Mouse (Mus musculus) lung, embryonic 15.5 days (tissue): Measurements from ENCODE around the gene Lingo1. TPM values are rescaled to one million over a fixed set of nuclear protein-coding genes. Genes with fewer than 3 reads are reported as not detected.
A peak's percentile ranks its signal among the peaks of the same experiment; 100 is the strongest.

Source experiments
- ATAC-seq: fragments of 200-750 bp; cut with Nextera tagmentation; 2 replicates; pipeline ENCODE4 v1.8.0; 2017; ENCODE audit warnings: moderate number of reproducible peaks, borderline replicate concordance; ENCODE audit not compliant: low FRiP score, low TSS enrichment; ENCODE audit errors: extremely low read depth
- H3K27ac ChIP-seq: fragments of 300-500 bp; sonication (generic); 2 replicates; pipeline ENCODE4 v1.5.1; 2015; ENCODE audit warnings: moderate library complexity, mild to moderate bottlenecking, inconsistent platforms
- H3K27me3 ChIP-seq: fragments of 300-500 bp; sonication (generic); 2 replicates; pipeline ENCODE4 v1.6.1; 2015; ENCODE audit warnings: inconsistent platforms
- H3K36me3 ChIP-seq: fragments of 300-500 bp; sonication (generic); 2 replicates; pipeline ENCODE4 v1.6.1; 2015; ENCODE audit warnings: inconsistent platforms
- H3K4me1 ChIP-seq: fragments of 300-500 bp; sonication (generic); 2 replicates; pipeline ENCODE4 v1.6.1; 2015; ENCODE audit warnings: inconsistent platforms
- H3K4me2 ChIP-seq: fragments of 300-500 bp; sonication (generic); 2 replicates; pipeline ENCODE4 v1.6.1; 2015; ENCODE audit warnings: inconsistent platforms, mild to moderate bottlenecking, moderate library complexity
- H3K4me3 ChIP-seq: fragments of 300-500 bp; sonication (generic); 2 replicates; pipeline ENCODE4 v1.5.1; 2015; ENCODE audit warnings: mild to moderate bottlenecking, inconsistent platforms
- H3K9ac ChIP-seq: fragments of 300-500 bp; sonication (generic); 2 replicates; pipeline ENCODE4 v1.6.1; 2015; ENCODE audit warnings: inconsistent platforms
- H3K9me3 ChIP-seq: fragments of 300-500 bp; sonication (generic); 2 replicates; pipeline ENCODE4 v1.6.1; 2016; ENCODE audit warnings: inconsistent platforms
- WGBS: fragments of 180-500 bp; shearing (Covaris S2); methylation state at CpG from one replicate; pipeline ENCODE4 v1.1.7; 2015; 5-methylcytosine and 5-hydroxymethylcytosine counted together
- polyA plus RNA-seq: library from polyadenylated mRNA; unstranded; fragments of >200 nt; fragmentation: Nextera tagmentation; extraction: Ambion mirVana; gene quantifications from 2 replicates; pipeline ENCODE4 v1.2.1, GENCODE M21; 2015

The Lingo1 gene
- polyA plus RNA-seq, 1 experiment from 2014 or later: 4.1 TPM

DNA sequence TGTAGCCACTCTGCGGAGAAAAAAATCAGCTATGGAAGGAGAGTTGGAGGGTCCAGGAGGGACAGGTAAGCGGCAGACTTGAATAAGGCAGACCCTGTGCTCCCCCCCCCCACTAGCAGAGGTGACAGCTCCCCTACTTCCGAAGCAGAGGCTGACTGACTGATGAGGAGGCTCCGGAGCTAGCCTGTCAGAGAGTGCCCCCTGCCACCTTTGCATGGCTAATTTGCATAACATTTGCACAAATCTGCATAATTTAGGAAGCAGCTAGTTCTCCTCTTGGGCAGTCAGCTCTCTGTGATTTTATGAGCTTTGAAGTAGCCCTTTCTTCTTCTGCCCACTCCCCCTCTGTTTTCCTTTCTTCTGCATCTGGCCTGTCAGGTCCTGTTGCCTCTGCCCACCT is 216.2 kb downstream of the Lingo1 start:
- Histone ChIP-seq H3K27ac (no peak overlapping the region), H3K9ac (no peak overlapping the region), H3K4me1 (0 out of 2 replicates have a peak, but pooled peaks cover 4% of the 10 kb centered on the region), H3K4me2 (no peak overlapping the region), H3K4me3 (no peak overlapping the region), H3K27me3 (no peaks in the 10 kb centered on the region), H3K36me3 (no peaks in the 10 kb centered on the region), H3K9me3 (no peaks in the 10 kb centered on the region)
- no peak for ATAC-seq
- 19% methylated on average over 4 of the region's 4 CpGs for WGBS

DNA sequence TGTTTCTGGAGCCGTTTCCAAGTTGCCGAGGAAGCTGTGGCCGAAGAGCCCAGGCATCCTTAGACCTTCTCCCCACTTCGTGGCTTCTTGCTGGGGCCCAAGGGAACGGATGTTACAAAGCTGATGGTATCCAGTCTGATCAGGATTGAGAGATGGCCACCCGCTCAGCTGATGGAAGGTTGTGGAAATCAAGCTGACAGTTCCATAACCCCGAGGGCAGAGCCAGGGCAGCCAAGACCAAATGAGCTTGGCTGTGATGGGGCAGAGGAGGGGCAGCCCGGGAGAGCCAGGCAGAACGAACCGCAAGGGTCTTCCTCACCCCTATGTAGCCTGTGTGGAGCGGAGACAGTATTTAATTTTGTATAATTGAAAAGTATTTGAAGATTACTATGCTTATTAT is 218.9 kb downstream of the Lingo1 start:
- Histone ChIP-seq H3K4me2 (no peak overlapping the region), H3K27ac (no peak overlapping the region), H3K4me1 (peaks cover 7% of the 10 kb centered on the region; the same call in 1 of the 2 replicates), H3K4me3 (no peak overlapping the region), H3K9me3 (no peaks in the 10 kb centered on the region), H3K9ac (no peak overlapping the region), H3K27me3 (no peaks in the 10 kb centered on the region), H3K36me3 (no peaks in the 10 kb centered on the region)
- no peak for ATAC-seq
- 68% methylated on average over 11 of the region's 11 CpGs for WGBS

DNA sequence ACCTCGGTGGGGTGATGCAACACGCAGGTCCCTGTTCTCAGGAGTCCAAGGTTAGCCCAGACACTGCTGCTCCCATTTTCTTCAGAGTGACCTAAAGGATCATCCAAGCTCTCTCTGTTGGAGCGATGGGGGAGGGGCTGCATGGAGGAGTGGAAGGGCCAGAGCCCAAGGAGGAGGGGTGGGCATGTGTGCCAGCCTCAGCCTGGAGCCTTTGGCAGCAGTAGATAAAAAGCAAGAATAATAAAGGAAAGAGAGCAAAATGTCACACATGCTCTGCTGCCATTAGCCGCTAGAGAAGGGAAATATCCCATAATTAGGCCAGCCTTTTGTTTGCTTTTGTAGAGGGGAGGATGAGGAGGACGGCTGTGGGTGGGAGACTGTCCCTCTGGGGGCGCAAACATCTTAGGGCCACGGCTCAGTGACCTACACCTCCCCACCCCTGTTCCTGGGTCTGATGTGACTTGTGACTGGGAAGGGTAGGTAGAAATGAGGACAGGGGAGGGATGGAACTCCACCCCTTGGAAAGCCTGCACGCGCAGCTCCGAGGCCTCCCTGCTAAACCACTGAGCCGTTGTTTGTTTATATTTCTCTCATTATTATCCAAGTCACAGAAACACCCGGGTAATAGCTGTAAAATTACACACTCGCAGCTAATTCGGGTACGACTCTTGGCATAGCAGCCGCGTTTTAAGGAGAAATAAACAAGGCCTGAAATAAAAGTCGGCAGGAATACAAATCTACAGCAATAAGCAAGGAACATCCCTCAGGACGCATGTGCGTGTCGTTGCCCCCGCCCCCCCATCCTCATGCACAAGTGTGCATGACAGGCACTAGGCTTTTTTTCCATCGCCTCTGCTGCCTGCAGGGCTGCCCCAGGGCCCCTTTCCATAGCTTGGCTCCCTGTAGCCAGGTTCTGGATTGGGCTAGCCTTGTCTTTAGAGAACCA is 223.5 kb downstream of the Lingo1 start:
- Histone ChIP-seq H3K36me3 (no peaks in the 10 kb centered on the region), H3K27ac (no peak overlapping the region), H3K4me1 (peaks cover 7% of the 10 kb centered on the region; the same call in 1 of the 2 replicates), H3K9ac (no peak overlapping the region), H3K27me3 (no peaks in the 10 kb centered on the region), H3K4me2 (peak overlapping the region; percentile 47), H3K9me3 (no peaks in the 10 kb centered on the region), H3K4me3 (peak overlapping the region; percentile 5)
- 27% methylated on average over 23 of the region's 23 CpGs for WGBS
- ATAC-seq: peak; percentile 39

Other genes with a start within 250 kb of the Lingo1 start
- 0.60 and 0.72 TPM in 2 replicates for gene Odf3l1, start 68.2 kb upstream of the Lingo1 start, polyA plus RNA-seq
- gene Cspg4, start 68.6 kb upstream of the Lingo1 start, polyA plus RNA-seq: 17.8 and 21.1 TPM in 2 replicates
- 10.8 and 11.4 TPM in 2 replicates for gene Snx33, start 131.9 kb upstream of the Lingo1 start, polyA plus RNA-seq
- 78.0 and 82.1 TPM in 2 replicates for gene Imp3, start 141.0 kb upstream of the Lingo1 start, polyA plus RNA-seq
- gene Snupn, start 154.4 kb upstream of the Lingo1 start, polyA plus RNA-seq: 23.2 and 24.6 TPM in 2 replicates
- gene Ptpn9, start 198.5 kb upstream of the Lingo1 start, polyA plus RNA-seq: 25.5 and 26.4 TPM in 2 replicates